Comparison of ENCODE assay signal across 24 mouse cellular contexts in the genomic region with DNA sequence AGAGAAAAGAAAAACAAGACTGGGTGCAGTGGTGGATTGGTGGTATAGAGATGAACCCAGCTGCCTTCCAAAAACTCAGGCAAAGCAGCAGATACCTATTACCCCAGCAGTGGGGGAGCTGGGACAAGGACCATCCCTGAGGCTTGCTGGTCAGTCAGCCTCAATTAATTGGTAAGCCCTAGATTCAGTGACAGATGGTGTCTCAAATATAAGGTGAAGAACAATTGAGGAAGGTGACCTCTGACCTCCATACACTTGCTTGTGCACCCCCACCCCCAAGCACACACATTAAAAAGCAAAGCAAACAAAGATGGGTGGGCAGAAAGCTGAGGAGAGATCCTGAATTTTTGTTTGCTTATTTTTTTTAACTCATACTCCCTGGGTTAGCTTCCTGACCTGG.
"Had no signal": no experiment of that assay in that cellular context is flagged by ENCODE, and none has a peak within 500 bp of the region (broad histone marks: within the 10 kb centered on the region; RNA-seq: fewer than 3 reads in every experiment).

No protein-coding gene starts in this region.

- H3K27ac ChIP-seq: heart, adult 2 months; heart, embryonic 13.5 days; heart, embryonic 15.5 days; hindbrain, embryonic 12.5 days; hindbrain, embryonic 14.5 days; kidney, embryonic 15.5 days; kidney, postnatal 0 days; limb, embryonic 13.5 days; limb, embryonic 15.5 days had no signal

- H3K36me3 ChIP-seq: heart, embryonic 13.5 days; heart, embryonic 15.5 days; hindbrain, embryonic 12.5 days; kidney, embryonic 15.5 days; limb, embryonic 13.5 days; limb, embryonic 15.5 days had no signal

- ATAC-seq: hindbrain, embryonic 16.5 days had no signal

- H3K4me2 ChIP-seq: heart, embryonic 11.5 days; heart, embryonic 13.5 days; heart, embryonic 15.5 days; hindbrain, embryonic 12.5 days; hindbrain, embryonic 14.5 days; kidney, embryonic 15.5 days; limb, embryonic 13.5 days; limb, embryonic 15.5 days had no signal

- DNase-seq: gastrocnemius, postnatal 14 days; gastrocnemius, postnatal 36 days; heart, adult 11 months; heart, adult 2 months; heart, postnatal 14 days; heart, postnatal 36 days; kidney, adult 11 months; kidney, adult 2 months; kidney, adult 9 months; kidney, postnatal 14 days; kidney, postnatal 36 days; layer of hippocampus, adult 9-11 months; layer of hippocampus, postnatal 36 days; left cerebral cortex, postnatal 4 days had no signal

- H3K9ac ChIP-seq: heart, embryonic 13.5 days; heart, embryonic 15.5 days; hindbrain, embryonic 12.5 days; hindbrain, embryonic 14.5 days; kidney, embryonic 15.5 days; limb, embryonic 13.5 days; limb, embryonic 15.5 days had no signal

- H3K4me1 ChIP-seq: heart, embryonic 15.5 days; hindbrain, embryonic 12.5 days had no signal

- H3K9me3 ChIP-seq: heart, embryonic 13.5 days; heart, embryonic 15.5 days; hindbrain, embryonic 12.5 days; kidney, embryonic 15.5 days; limb, embryonic 13.5 days; limb, embryonic 15.5 days had no signal

- H3K27me3 ChIP-seq: heart, embryonic 13.5 days; heart, embryonic 15.5 days; hindbrain, embryonic 12.5 days; kidney, embryonic 15.5 days; limb, embryonic 13.5 days; limb, embryonic 15.5 days had no signal

- H3K4me3 ChIP-seq: heart, adult 2 months; heart, embryonic 13.5 days; heart, embryonic 15.5 days; hindbrain, embryonic 12.5 days; kidney, embryonic 15.5 days; limb, embryonic 13.5 days; limb, embryonic 15.5 days had no signal
